10 mouse cellular contexts compared by ENCODE assay signal in the genomic region with DNA sequence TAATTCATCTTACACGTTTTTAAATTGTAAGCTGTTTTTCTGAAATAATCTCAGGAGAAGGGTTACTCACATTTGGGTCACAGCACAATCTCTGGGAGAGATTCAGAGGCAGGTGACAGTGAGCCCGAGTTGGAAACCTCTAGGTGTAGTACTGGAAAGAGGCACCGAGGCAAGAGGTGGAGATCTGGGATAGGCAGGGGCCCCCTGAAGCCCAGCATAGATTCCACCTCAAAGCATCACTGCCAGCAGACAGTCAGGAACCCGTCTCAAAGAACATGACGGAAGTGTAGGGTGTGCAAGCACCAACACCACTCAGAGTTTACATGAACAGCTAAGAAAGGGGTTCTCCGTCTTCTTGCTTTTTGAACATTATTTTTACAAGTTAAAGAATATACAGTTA.
DNase-seq lines count a peak whose midpoint lies in the region; ATAC-seq and TF ChIP-seq lines count a peak whose summit lies in the region.
"Had no signal": no experiment of that assay in that cellular context is flagged by ENCODE, and none has a peak within 500 bp of the region (broad histone marks: within the 10 kb centered on the region; RNA-seq: fewer than 3 reads in every experiment).

No protein-coding gene starts in this region.

- peak overlapping the region; percentile 77 for H3K9ac ChIP-seq in heart, embryonic 13.5 days
- H3K9ac ChIP-seq in embryonic facial prominence, embryonic 13.5 days: no peak overlapping the region
- no peak overlapping the region for H3K9ac ChIP-seq in hindbrain, embryonic 16.5 days (ENCODE audit: low read depth, low read length)

- peak overlapping the region; percentile 78 for H3K4me2 ChIP-seq in heart, embryonic 13.5 days
- H3K4me2 ChIP-seq in embryonic facial prominence, embryonic 13.5 days: peak overlapping the region; percentile 64
- H3K4me2 ChIP-seq in hindbrain, embryonic 16.5 days (ENCODE audit: low read length): no peak overlapping the region

- H3K4me1 ChIP-seq in heart, embryonic 13.5 days: peaks cover 23% of the 10 kb centered on the region
- peaks cover 54% of the 10 kb centered on the region for H3K4me1 ChIP-seq in E14TG2a.4 (replicated peaks; ENCODE audit: low read depth, low read length)
- H3K4me1 ChIP-seq in embryonic facial prominence, embryonic 13.5 days: peaks cover 29% of the 10 kb centered on the region
- H3K4me1 ChIP-seq in hindbrain, embryonic 16.5 days (ENCODE audit: control insufficient read depth, insufficient read depth, low read depth, low read length): peaks cover 17% of the 10 kb centered on the region

- DNase-seq in heart, postnatal 4 days: no peak
- no peak for DNase-seq in ovary, postnatal 14 days (ENCODE audit: low spot score)
- DNase-seq in lung, postnatal 36 days: no peak
- DNase-seq in spleen, adult 12 weeks (ENCODE audit: low spot score): no peak
- DNase-seq: lung, adult 2 months; thymus, adult 18-20 months had no signal

- peak overlapping the region; percentile 56; the same call in 1 of the 2 replicates for H3K4me3 ChIP-seq in heart, embryonic 13.5 days
- H3K4me3 ChIP-seq in E14TG2a.4 (replicated peaks; ENCODE audit: low read length): peak overlapping the region; percentile 70; the same call in 1 of the 2 replicates
- H3K4me3 ChIP-seq in embryonic facial prominence, embryonic 13.5 days: no peak overlapping the region
- H3K4me3 ChIP-seq in hindbrain, embryonic 16.5 days (ENCODE audit: low read length): no peak overlapping the region

- no peak for TF ChIP-seq CTCF in E14TG2a.4 (conservative IDR thresholded peaks at IDR 0.05; ENCODE audit: low read length)

- WGBS in heart, embryonic 13.5 days: 49% methylated on average over 6 of the region's 6 CpGs
- WGBS in embryonic facial prominence, embryonic 13.5 days: 37% methylated on average over 6 of the region's 6 CpGs
- WGBS in hindbrain, embryonic 16.5 days: 41% methylated on average over 6 of the region's 6 CpGs

- no peak for ATAC-seq in heart, embryonic 13.5 days (ENCODE audit: extremely low read depth, insufficient number of reproducible peaks, low FRiP score, low TSS enrichment)
- ATAC-seq in embryonic facial prominence, embryonic 13.5 days (ENCODE audit: insufficient number of reproducible peaks, insufficient read depth, low FRiP score, low TSS enrichment, low read depth): no peak
- ATAC-seq in hindbrain, embryonic 16.5 days: no peak

- H3K36me3 ChIP-seq in heart, embryonic 13.5 days: no peaks in the 10 kb centered on the region
- no peaks in the 10 kb centered on the region for H3K36me3 ChIP-seq in E14TG2a.4 (ENCODE audit: insufficient read depth, low read length)
- no peaks in the 10 kb centered on the region for H3K36me3 ChIP-seq in embryonic facial prominence, embryonic 13.5 days
- no peaks in the 10 kb centered on the region for H3K36me3 ChIP-seq in hindbrain, embryonic 16.5 days (ENCODE audit: control insufficient read depth, insufficient read depth, low read length)

- no peaks in the 10 kb centered on the region for H3K9me3 ChIP-seq in heart, embryonic 13.5 days
- no peaks in the 10 kb centered on the region for H3K9me3 ChIP-seq in E14TG2a.4 (ENCODE audit: low read length)
- no peaks in the 10 kb centered on the region for H3K9me3 ChIP-seq in embryonic facial prominence, embryonic 13.5 days
- H3K9me3 ChIP-seq in hindbrain, embryonic 16.5 days (ENCODE audit: control insufficient read depth, low read length): no peaks in the 10 kb centered on the region

- 0 out of 2 replicates have a peak overlapping the region, but pooled peaks have one; percentile 89 for H3K27ac ChIP-seq in heart, embryonic 13.5 days (replicated peaks)
- H3K27ac ChIP-seq in embryonic facial prominence, embryonic 13.5 days: no peak overlapping the region
- peak overlapping the region; percentile 59; the same call in 1 of the 2 replicates for H3K27ac ChIP-seq in hindbrain, embryonic 16.5 days (ENCODE audit: low read depth, low read length)

- no peaks in the 10 kb centered on the region for H3K27me3 ChIP-seq in heart, embryonic 13.5 days (replicated peaks)
- H3K27me3 ChIP-seq in E14TG2a.4 (ENCODE audit: insufficient read depth, low read length): peaks cover 8% of the 10 kb centered on the region; the same call in 1 of the 2 replicates
- H3K27me3 ChIP-seq in embryonic facial prominence, embryonic 13.5 days: peaks cover 12% of the 10 kb centered on the region; the same call in 1 of the 2 replicates
- H3K27me3 ChIP-seq in hindbrain, embryonic 16.5 days (replicated peaks; ENCODE audit: control insufficient read depth, insufficient read depth, low read length): no peaks in the 10 kb centered on the region

Comparison
In these comparisons a context has a peak if more than half of its experiments do, and no peak if none do; other contexts are left out.
1. H3K4me3 ChIP-seq: peak in heart, embryonic 13.5 days (single experiment) and E14TG2a.4 (single experiment); none in embryonic facial prominence, embryonic 13.5 days (single experiment) and hindbrain, embryonic 16.5 days (single experiment).